Mouse (Mus musculus) embryo, embryonic 11.5 days (tissue): ENCODE measurements at regions not wholly inside any gene's neighbourhood (a gene's known extent, or its start where the extent isn't known, plus 50 kb on each side); places are given as distances from the start of the nearest gene placed in this dataset.

Source experiments
- DNase-seq: peaks from one replicate; pipeline ENCODE4 v3.0.0-alpha.2; 2012; ENCODE audit warnings: low read depth, low spot score

DNA sequence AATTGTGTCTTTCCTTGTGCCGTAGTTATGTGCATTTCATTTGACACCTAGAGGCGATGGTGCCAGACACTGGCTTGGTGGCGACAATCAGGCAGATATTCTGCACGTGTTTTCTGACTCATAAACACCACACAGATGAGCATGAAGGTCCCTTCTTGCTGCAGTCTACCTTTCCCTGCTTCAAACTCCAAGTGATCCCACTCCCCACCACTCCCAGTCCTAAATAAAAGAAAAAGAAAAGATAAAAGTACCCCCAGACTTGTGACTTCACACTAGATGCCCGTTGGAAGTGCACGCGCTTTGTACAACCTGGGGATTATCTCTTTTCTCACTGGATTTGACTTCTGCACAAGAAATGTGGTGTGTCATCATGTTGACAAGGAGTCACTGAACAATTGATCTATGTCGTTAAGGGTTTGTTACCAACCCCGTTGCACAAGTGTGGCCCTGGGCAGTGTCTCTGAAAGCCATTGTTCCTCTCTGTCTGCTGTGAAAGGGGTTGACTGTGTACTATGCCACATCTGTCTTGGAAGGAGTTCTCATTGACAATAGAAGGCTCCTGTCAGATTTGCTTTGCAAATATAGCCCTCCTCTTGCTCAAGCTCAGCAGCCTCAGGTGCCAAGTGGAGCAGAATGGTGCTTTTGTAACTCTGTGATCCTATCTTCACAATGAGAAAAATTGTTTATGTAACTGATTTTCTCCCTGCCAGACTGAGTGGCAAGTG, 140.1 kb downstream of the Ppp4r2 start:
- DNase-seq = no peak

DNA sequence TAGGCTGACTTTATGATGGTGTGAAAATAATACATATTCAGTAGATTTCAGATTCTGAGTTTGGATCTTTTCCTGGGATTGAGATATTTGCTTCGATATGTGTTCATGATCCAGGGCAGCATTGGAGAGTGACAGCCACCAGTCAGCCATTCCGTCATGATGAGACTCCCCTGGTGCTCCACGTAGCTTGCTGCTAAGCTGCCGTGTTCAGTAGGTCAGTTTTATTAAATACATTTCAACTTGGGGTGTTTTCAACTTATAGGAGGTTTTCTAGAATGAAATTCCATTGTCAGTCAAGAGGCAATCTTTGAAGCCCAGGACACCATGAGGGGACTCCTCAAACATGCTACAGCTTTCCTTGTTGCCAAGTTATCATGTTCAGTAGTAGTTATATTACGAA, 141.3 kb downstream of the Ppp4r2 start:
- DNase-seq = no peak

DNA sequence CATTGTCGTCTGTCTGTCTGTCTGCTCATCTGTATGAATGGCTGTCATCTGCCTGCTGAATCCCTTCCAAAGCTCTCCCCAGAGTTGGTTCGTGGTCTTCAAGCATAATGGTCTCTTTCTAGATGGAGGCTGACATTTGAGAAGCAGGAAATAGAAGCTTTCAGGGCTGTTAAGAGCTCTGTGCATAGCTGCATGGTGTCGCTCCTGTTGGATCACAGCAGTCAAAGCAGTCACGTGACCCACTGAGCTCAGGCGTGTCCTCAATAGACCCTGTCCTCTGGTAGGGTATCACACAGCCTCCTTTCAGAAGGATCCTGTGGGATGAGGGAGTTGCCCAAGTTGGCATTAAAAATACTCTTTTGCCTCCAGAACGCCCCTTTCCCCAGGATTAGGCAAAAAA, 142.4 kb downstream of the Ppp4r2 start:
- DNase-seq = peak; percentile 54

DNA sequence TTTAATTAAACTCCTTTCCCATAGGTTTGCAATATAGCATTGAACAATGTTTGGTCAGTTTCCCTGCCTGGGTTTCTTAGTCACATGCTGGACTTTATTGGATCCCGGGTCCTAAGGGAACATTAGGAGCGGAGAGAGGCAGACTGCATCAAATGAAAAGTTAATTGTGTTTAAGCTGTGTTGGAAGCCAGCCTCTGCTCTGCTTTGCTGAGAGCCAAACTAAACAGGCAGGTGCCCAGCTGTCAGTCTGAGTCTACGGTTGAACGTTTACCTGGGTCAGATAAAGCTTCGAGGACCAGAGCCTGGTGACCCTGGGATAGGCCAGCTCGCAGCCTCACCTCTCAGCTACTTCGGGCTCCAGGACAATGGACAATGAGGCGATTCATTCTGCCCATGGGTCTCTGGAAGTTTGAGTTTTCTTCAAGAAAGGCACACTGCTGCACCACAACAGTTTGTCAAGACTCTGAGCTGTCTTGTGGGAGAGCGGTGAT, 143.8 kb downstream of the Ppp4r2 start:
- DNase-seq = no peak

DNA sequence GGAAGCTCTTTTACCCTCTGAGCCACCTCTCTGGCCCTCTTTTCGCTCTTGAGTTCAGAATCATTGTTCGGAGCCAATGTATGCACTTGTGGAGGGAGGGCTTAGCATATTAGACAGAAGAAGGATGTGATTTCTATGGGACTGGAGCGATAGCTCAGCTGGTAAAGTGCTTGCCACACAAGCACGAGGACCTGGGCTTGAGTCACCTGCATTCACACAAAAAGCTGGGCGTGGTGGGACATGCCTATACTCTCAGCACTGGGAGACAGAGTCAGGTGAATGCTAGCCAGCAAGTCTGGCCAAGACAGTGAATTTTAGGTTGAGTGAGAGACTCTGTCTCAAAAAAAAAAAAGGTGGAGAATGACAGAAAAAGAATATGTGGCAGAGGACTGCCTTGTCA, 144.7 kb downstream of the Ppp4r2 start:
- no peak for DNase-seq

DNA sequence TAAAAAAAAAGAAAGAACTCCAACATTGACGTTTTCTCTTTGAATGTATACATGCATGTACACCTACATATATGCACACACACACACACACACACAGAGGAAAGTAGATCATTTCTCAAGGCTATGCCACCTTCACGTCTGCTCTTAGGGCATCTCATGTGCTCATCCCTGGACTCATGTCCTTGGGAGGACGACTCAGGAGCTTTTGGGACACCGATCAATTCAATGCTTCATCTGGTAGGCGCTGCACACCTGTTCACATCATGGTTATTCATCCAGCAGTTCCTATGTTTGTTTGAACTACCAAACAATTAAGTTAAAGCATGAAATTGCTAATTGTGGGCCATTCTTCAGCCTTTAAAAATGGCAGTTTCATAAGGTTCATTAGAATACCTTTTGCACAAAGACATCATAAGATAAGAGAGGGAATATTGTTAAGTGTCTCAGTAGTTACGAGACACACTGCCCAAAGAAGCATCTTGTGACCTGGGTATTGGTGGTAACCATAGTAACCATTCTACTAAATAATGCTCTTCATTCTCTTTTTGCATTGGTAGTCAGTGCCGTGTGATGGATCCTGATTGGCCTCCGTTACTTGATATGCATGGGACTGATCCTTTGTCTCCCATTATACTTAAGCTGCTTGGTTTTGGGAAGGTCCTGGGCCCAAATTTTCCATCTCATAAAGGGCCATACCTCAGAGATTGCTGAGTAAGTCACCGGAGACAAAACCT, 145.5 kb downstream of the Ppp4r2 start:
- no peak for DNase-seq

DNA sequence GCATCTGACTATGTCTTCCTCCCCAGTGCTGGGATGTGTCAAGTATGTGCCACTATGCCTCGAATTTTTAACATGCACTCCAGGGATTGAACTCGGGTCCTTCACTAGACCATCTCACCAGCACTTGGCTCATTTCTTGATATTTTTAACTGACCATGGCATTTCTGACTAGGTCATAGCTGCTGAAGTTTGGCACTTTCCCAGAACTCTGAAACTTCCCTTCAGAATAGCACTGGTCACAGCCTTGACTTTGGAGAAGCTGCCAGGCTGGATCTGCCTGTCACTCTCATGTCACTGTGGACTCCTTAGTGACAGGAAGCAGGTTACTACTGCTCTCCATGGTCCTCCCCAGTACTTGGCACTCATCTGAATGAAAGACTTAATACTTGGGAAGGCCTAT, 146.7 kb downstream of the Ppp4r2 start:
- DNase-seq = no peak

DNA sequence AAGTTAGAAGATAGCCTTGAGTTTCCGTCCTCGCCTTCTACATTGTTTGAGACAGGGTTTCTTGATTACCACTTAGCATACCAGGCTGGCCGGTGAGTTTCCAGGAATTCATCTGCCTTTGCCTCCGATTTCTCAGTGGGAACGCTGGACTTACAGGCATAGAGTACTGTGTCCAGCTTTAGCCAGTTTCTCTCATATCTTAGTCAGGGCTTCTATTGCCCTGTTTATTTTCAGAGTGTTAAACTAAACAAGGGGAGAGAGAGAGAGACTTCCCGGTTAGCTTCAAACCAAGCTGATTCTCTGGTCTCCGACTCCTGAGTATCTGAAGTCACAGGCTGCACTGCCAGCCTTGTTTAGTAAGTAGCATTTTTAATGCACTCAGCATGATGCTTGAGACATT, 151.4 kb downstream of the Ppp4r2 start:
- DNase-seq = no peak

DNA sequence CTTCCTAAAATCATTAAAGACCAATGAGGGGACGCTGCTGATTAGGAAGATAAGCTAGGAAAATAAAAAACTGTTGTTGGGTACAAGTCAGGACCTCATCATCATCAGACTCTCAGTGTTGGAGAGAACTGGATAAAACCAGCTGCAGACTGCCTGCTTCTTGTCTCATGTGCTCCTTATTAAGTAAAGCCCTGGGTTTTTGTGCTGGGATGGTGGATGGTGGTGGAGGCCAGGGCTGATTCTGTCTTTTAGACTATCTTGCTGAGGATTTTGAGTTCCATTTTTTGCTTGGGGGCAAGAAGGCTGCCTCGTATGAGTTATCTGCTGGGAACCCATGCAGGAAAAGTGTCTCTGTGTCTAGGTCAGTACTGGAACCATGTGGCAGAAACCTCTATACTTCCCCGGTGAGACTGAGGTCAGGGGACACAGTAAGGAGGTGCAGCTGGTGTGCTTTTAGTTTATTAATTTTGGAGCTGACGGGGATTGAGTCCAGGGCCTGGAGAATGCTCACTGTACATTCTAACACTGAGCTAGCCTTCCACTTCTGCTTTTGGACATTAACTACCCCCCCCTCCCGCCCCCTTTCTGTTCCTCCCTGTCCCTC, 152.0 kb downstream of the Ppp4r2 start:
- DNase-seq = no peak

DNA sequence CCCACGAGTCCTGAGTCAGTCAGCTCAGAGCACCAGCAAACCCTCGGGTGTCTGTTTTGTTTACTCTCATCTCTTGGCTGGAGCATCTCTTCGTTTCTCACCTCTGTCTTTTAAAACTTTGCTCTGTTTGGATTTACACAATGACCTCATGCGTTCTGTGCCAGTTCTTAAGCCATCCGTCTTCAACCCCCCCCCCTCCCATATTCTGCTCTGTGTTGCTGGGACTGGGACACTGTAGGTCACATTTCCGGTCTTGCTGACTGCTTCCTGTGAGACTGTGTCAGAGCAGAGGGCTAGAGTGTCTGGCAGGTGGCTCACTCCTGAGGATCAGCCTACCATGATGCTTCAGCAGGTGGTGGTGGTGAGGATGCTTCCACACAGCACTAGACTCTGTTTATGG, 155.1 kb downstream of the Ppp4r2 start:
- DNase-seq = no peak

DNA sequence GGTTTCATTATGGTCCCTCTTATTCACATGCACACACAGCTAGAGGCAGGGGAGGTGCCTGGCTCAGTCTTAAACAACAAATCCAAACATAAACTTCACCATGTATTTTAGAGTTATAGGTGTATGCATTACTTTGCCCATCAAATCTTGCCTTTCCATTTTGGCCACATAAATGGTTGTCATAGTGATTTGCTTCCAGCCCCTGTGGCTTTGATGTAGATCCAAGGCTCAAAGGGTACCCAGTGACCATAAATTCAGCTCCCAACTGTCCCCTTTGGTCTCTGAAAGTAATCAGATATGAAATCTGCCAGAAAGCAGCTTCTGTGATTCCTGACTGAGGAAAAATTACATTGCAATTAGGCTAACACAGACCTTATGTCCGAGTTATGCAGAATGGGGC, 160.0 kb downstream of the Ppp4r2 start:
- DNase-seq = no peak

DNA sequence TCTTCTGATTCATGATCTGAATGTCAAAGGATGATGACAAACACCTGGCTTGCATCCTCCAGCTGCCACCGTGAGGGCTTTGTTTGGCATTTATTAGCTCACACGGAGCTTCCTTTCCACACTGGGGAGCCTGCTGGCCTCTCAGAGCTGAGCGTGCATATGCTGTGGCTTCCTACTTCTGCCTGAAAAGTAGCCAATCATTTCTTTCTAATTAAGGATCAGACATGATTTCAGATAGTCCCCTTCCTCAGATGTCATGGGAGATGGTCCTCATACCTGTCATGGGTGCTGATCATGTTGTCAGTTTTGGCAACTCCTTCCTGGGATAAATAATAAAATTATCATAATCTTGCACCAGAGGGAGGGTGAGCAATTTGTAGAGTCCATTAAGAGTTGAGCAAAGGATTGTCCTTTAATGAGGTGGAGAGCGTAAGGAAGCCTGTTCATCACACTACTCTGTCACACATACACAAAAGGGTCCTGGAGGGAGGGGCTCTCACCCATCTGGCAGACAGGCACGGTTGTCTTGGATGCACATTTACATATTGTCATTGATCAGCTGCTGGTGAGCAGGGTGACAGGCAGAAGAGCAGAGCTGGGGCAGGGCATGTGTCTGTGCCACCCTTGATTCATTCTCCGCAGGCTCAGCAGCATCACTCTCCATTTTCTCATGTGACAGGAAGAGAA, 162.6 kb downstream of the Ppp4r2 start:
- no peak for DNase-seq

DNA sequence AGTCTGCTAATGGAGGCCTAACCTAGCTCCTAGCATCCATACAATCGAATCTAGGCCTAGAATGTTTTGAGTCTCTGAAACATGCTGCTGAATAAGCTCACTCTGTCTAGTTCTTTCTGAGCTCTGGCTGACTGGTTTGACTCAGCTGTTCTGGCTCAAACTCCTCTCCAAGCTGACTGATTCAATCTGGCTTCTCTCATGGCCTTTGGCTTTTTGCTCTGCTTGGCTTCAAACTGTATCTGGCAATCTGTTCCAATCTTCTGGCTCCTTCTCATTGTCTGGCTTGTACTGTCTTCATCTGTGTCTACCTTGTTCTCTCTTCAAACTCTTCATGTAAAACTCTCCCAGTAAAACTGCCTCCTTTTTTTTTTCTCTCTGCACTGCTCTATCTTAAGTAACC, 164.9 kb downstream of the Ppp4r2 start:
- no peak for DNase-seq

DNA sequence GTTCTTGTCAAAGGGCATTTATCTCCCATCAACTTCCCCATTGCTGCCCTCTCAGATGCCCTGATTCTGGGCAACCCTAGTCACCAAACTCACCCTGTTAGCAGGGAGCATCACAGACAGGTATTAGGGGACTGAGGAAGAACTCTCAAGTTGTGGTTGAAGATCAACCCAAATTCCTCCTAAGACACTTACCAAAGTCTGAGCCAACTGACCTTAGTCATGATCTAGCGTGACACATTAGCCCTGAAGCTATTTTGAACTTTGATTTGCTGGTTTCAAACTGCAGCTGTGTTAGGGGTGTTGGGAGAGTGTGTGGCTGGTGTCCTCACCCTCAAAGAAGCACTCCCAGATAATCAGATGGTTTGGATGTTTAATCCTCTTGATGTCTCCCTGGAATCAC, 170.5 kb downstream of the Ppp4r2 start:
- DNase-seq = no peak

DNA sequence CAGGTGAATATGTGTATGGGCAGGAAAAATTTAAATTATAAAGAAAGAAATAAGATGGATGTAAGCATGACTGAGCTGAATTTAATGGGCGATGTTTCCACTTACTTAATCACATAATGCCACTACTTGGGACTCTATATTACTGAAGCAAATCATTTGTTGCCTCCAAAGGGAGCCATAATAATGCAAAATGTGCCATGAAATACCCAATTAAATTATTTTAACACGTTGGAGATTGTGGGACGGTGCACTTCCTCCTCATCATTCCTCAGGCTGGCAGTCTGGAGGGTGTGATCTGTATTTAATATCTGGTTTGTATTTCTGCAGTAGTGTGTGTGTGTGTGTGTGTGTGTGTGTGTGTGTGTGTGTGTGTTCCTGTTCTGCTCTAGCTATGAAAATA, 188.2 kb downstream of the Ppp4r2 start:
- no peak for DNase-seq

DNA sequence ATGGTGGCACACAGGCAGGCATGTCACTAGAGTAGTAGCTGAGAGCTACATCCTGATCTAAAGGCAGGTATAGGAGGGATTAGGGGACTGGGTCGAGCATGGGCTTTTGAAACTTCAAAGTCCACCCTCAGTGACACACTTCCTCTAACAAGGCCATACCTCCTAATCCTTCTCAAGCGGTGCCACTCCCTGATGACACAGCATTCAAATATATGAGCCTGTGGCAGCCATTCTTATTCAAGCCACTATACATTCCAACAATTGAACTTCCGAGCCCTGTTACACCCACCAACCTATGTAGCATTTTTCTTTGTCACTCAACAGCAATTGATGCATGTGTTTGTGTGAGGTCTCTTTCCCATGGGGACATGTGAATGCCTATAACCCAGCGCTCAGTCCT, 192.4 kb downstream of the Ppp4r2 start:
- DNase-seq = no peak

DNA sequence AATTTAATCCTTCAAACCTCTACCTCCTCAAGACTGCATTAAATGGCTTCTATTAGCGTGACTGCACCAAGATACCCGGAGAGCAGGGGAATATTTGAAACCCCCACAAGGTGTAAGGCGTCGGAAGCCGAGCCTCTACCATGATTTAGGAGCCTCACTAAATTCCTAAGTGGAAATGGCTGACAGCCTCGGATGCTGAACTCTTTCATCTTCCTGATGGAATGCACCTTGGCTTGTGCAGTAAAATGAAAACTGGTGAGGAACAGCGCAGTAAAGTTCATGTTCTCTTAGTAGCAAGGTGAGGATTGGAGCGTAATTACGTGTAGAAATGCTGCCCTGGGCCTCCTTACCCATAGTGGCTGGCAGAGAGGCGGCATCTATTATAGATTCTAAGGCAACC, 194.0 kb downstream of the Ppp4r2 start:
- DNase-seq = no peak

DNA sequence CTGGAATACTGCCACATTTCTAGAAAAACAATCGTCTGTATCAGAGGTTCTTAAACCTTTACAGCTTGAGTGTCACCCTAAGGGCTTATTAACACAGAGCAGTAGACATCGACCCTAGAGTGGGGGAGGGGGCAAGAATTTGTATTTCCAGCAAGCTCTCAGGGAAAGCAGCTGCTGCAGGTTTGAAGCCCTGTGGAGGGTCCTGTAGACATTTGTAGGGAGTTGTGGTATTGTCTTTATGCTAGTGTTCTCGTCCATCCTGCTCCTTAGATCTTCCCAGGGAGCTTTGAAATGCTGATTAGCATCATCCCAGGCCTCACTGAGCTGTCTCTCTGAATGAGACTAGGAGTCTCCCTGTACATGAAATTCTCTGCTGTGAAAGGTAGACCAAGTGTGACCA, 196.0 kb downstream of the Ppp4r2 start:
- no peak for DNase-seq

DNA sequence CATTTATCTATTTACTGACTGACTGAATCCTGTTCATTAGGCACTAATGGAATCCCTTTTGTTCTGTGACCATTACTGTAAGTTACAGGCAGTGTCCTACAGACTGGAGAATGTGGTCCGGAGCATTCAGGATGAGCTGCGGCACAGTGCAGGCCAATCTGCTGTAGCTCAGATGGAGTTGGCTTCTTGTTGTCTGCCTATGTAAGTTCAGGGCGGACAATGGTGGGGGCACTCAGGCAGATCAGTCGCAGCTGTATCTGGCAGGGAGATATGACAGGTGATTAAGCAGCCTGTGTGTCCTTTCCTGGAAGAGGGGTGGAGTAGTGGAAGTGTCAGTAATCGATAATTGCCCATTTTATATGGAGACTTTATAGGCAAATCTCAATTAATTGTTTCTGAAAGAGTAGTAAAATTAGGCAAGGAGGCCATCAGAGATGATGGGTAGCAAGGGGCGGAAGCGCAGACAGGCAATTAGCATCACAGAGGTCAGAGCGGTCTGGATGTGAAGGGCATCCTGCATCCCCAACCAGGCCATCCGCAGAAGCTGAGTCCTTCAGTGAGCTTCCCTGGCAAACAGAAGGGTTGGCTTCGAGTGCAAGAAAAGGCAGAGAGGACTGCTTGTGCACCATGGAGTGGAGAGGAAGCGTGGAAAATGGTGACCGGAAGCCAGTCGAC, 197.2 kb downstream of the Ppp4r2 start:
- DNase-seq = no peak

DNA sequence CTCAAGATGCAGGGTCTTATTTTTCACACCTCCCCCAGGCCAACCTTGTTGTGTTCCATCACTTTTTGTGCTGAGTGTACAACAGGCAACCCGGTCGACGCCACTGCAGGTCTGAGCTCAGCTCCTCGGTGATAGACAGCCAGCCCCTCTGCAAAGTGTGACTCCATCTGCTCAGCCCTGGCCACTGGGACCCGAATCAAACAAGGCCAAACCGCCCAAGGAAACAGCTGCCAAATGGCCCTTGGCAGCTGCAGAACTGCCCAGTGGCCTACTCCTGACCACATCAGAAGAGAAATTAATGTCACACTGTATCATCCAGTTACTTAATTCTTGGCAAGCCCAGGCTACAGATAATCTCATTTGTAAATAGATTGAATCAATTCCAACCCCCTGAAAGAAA, 213.3 kb downstream of the Ppp4r2 start:
- DNase-seq = no peak

DNA sequence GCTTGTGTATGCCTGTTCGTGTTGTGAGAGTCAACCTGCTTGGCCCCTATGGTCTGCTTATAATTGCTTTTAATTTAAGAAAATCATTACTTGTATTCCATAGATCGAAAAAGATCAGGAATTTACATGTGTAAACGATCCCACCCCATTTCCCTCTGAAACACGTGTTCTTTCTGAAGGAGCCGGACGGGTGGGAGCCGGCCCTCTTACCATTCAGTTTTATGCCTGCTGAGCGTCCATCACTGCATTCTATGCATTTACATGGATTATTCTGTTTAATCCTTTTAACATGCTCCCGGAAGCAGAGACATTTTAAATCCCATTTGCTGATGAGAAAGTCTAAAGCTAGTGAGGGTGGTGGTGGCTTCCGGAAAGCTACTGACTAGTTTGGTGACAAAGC, 213.8 kb downstream of the Ppp4r2 start:
- DNase-seq = no peak

DNA sequence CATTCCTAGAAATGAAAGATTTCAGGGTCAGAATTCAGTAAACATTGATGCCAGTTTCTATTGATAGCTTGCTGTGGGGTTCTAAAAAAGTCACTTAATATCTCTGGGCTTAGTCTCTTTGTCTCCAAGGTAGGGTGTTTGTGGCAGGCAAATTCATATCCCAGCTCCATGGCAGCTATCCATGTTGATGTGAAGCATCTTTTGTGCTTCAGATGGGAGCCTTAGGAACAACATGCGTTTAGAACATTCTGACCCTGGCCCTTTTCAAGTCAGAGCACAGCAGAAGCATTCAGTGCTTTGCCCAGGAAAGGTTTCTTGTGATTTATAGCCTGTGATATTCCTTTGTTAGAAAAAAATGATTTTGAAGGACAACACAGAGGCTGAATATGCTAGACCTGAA, 215.0 kb downstream of the Ppp4r2 start:
- DNase-seq = no peak
